ENCODE assay signal across 8 mouse cellular contexts in genomic region chr9:117192565-117193540, GRCm38 (mm10).
DNase-seq lines count a peak whose midpoint lies in the region; ATAC-seq lines count a peak whose summit lies in the region.

No protein-coding gene starts in this region.

- WGBS in neural tube, embryonic 14.5 days, result 72% methylated on average over 14 of the region's 14 CpGs

- peaks cover 5% of the 10 kb centered on the region; the same call in 1 of the 2 replicates for H3K4me1 ChIP-seq in neural tube, embryonic 14.5 days (ENCODE audit: control insufficient read depth, insufficient read depth, low read length)

- no peak overlapping the region for H3K9ac ChIP-seq in neural tube, embryonic 14.5 days (replicated peaks; ENCODE audit: low read depth, low read length)

- H3K9me3 ChIP-seq in neural tube, embryonic 14.5 days (ENCODE audit: control insufficient read depth, low read length), result no peaks in the 10 kb centered on the region

- H3K36me3 ChIP-seq in neural tube, embryonic 14.5 days (ENCODE audit: control insufficient read depth, insufficient read depth, low read length), result no peaks in the 10 kb centered on the region

- peak; percentile 44; the same call in 1 of the 2 replicates for ATAC-seq in frontal cortex, adult (ENCODE audit: low TSS enrichment)
- ATAC-seq in neural tube, embryonic 14.5 days (ENCODE audit: low read depth), result peak; percentile 81; the same call in 1 of the 2 replicates
- ATAC-seq in megakaryocyte, adult 5-6 weeks (ENCODE audit: poor library complexity, severe bottlenecking), result no peak

- no peak overlapping the region for H3K4me2 ChIP-seq in neural tube, embryonic 14.5 days (ENCODE audit: low read depth, low read length)

- H3K27ac ChIP-seq in neural tube, embryonic 14.5 days (ENCODE audit: low read depth, low read length), result peak overlapping the region; percentile 25; the same call in 1 of the 2 replicates

- DNase-seq in left cerebral cortex, adult 18-20 months (ENCODE audit: low spot score in 2 of 2), result peak; percentile 7 to 20
- no peak for DNase-seq in left cerebral cortex, adult 11 months (ENCODE audit: low spot score)
- peak; percentile 72 to 78 for DNase-seq in heart, postnatal 14 days
- peak; percentile 27 to 67 for DNase-seq in kidney, postnatal 36 days
- no peak for DNase-seq in embryo, embryonic 10.5 days (ENCODE audit: low spot score)

- intact Hi-C loops in heart, postnatal 14 days (cut with DNase I), result loop anchor here (5.0 kb wide), 1 partner anchor 59 kb away; no protein-coding TSS in a partner anchor

- no peaks in the 10 kb centered on the region for H3K27me3 ChIP-seq in neural tube, embryonic 14.5 days (ENCODE audit: control insufficient read depth, insufficient read depth, low read length)

- H3K4me3 ChIP-seq in neural tube, embryonic 14.5 days (ENCODE audit: low read depth, low read length), result no peak overlapping the region

Comparison
In these comparisons a context has a peak if more than half of its experiments do, and no peak if none do; other contexts are left out.
1. DNase-seq: peak in left cerebral cortex, adult 18-20 months (2 of 2), heart, postnatal 14 days (2 of 2) and kidney, postnatal 36 days (2 of 2); none in left cerebral cortex, adult 11 months (single experiment) and embryo, embryonic 10.5 days (single experiment).